Mouse (Mus musculus): ENCODE data around the gene Aimp1.

- TF ChIP-seq EP300 (IDR thresholded peaks at IDR 0.05; ENCODE audit: low read depth in 1 of 2, low read length in 2 of 2): no peak
- no peak for TF ChIP-seq UBTF (IDR thresholded peaks at IDR 0.05; ENCODE audit: borderline replicate concordance, insufficient read depth, low read depth, low read length)
- no peak for TF ChIP-seq SMC3 (IDR thresholded peaks at IDR 0.05; ENCODE audit: low read depth, low read length)
- no peak for TF ChIP-seq POLR2A (IDR thresholded peaks at IDR 0.05; ENCODE audit: control insufficient read depth in 1 of 2, insufficient read depth in 1 of 2, low read depth in 1 of 2, low read length in 2 of 2, poor library complexity in 1 of 2)
- TF ChIP-seq MAFK (IDR thresholded peaks at IDR 0.05; ENCODE audit: borderline replicate concordance, low read depth, low read length): no peak
- TF ChIP-seq GATA1 (IDR thresholded peaks at IDR 0.05; ENCODE audit: low read depth, low read length): no peak
- no peak for TF ChIP-seq USF1 (IDR thresholded peaks at IDR 0.05; ENCODE audit: low read depth, low read length)
- TF ChIP-seq TBP (IDR thresholded peaks at IDR 0.05; ENCODE audit: low read depth, low read length): no peak
- no peak for TF ChIP-seq CTCF (IDR thresholded peaks at IDR 0.05 in 2 of 3, conservative IDR thresholded peaks at IDR 0.05 in 1 of 3; ENCODE audit: control insufficient read depth in 1 of 3, insufficient read depth in 1 of 3, low read depth in 2 of 3, low read length in 3 of 3, poor library complexity in 1 of 3, severe bottlenecking in 1 of 3)
- TF ChIP-seq GABPA (IDR thresholded peaks at IDR 0.05; ENCODE audit: low read depth, low read length): no peak
- no peak for TF ChIP-seq POLR2AphosphoS2 (IDR thresholded peaks at IDR 0.05; ENCODE audit: low read length)
- no peak for TF ChIP-seq RCOR1 (IDR thresholded peaks at IDR 0.05; ENCODE audit: low read depth, low read length)
- TF ChIP-seq RAD21 (IDR thresholded peaks at IDR 0.05; ENCODE audit: low read depth, low read length): no peak
Measured at GRCm38 (mm10) chr3:132717316-132717715, 33.1 kb upstream of the Aimp1 start.

Measured in MEL (cell line).